Mouse (Mus musculus): Measurements from ENCODE around the gene 2310030G06Rik. TPM values are rescaled to one million over a fixed set of nuclear protein-coding genes. Genes with fewer than 3 reads are reported as not detected.
A peak's percentile ranks its signal among the peaks of the same experiment; 100 is the strongest.

2310030G06Rik gene
- polyA plus RNA-seq, 1 experiment, result 41.1 TPM

- WGBS, result 83% methylated on average over 3 of the region's 3 CpGs
- no peak overlapping the region for H3K4me3 ChIP-seq (ENCODE audit: insufficient read depth, low read depth, low read length)
- no peak for DNase-seq
- H3K27ac ChIP-seq (ENCODE audit: insufficient read depth, low read depth, low read length), result 0 out of 2 replicates have a peak overlapping the region, but pooled peaks have one; percentile 28
- TF ChIP-seq POLR2A (IDR thresholded peaks at IDR 0.05; ENCODE audit: low read depth, low read length) (no peak), CTCF (conservative IDR thresholded peaks at IDR 0.05; ENCODE audit: insufficient read depth, insufficient read length, low read depth, low read length) (no peak)
- H3K4me1 ChIP-seq (ENCODE audit: control insufficient read depth, insufficient read depth, low read length), result peaks cover 2% of the 10 kb centered on the region; the same call in 1 of the 2 replicates
- no peaks in the 10 kb centered on the region for H3K27me3 ChIP-seq (replicated peaks; ENCODE audit: control insufficient read depth, insufficient read depth, low read length)
- H3K36me3 ChIP-seq (ENCODE audit: control insufficient read depth, insufficient read depth, low read length), result no peaks in the 10 kb centered on the region; the same call in 1 of the 2 replicates
Observed at GRCm38 (mm10) chr9:50742261-50742660, 4.1 kb downstream of the 2310030G06Rik start.

- TF ChIP-seq POLR2A (IDR thresholded peaks at IDR 0.05; ENCODE audit: low read depth, low read length), result no peak
- no peak for TF ChIP-seq CTCF (conservative IDR thresholded peaks at IDR 0.05; ENCODE audit: insufficient read depth, insufficient read length, low read depth, low read length)
- peaks cover 2% of the 10 kb centered on the region; the same call in 1 of the 2 replicates for H3K4me1 ChIP-seq (ENCODE audit: control insufficient read depth, insufficient read depth, low read length)
- WGBS, result 85% methylated on average over 14 of the region's 14 CpGs
Observed at GRCm38 (mm10) chr9:50740867-50741784, 5.2 kb downstream of the 2310030G06Rik start.

GRCm38 (mm10) chr9:50738914-50739870 is 7.1 kb downstream of the 2310030G06Rik start, which contains the start of gene Dixdc1:
Dixdc1 (minus strand) TSS chr9:50739517.
- Histone ChIP-seq H3K36me3 (ENCODE audit: control insufficient read depth, insufficient read depth, low read length) (no peaks in the 10 kb centered on the region; the same call in 1 of the 2 replicates), H3K4me3 (ENCODE audit: insufficient read depth, low read depth, low read length) (peak within 1 kb of the TSS; percentile 11; the same call in 1 of the 2 replicates), H3K27ac (ENCODE audit: insufficient read depth, low read depth, low read length) (peak within 1 kb of the TSS; percentile 48), H3K4me1 (ENCODE audit: control insufficient read depth, insufficient read depth, low read length) (no peaks in the 10 kb centered on the region; the same call in 1 of the 2 replicates), H3K27me3 (replicated peaks; ENCODE audit: control insufficient read depth, insufficient read depth, low read length) (no peaks in the 10 kb centered on the region)
- TF ChIP-seq POLR2A (IDR thresholded peaks at IDR 0.05; ENCODE audit: low read depth, low read length), result no peak
- TF ChIP-seq CTCF (conservative IDR thresholded peaks at IDR 0.05; ENCODE audit: insufficient read depth, insufficient read length, low read depth, low read length), result no peak
- DNase-seq, result peak; percentile 97
- WGBS, result 10% methylated on average over 36 of the region's 36 CpGs

More at GRCm38 (mm10) chr9:50740867-50741784, 5.2 kb downstream of the 2310030G06Rik start:
- Histone ChIP-seq H3K4me3 (ENCODE audit: insufficient read depth, low read depth, low read length) (no peak overlapping the region), H3K27me3 (replicated peaks; ENCODE audit: control insufficient read depth, insufficient read depth, low read length) (no peaks in the 10 kb centered on the region), H3K27ac (ENCODE audit: insufficient read depth, low read depth, low read length) (no peak overlapping the region), H3K36me3 (ENCODE audit: control insufficient read depth, insufficient read depth, low read length) (no peaks in the 10 kb centered on the region; the same call in 1 of the 2 replicates)
- DNase-seq, result no peak

DNA sequence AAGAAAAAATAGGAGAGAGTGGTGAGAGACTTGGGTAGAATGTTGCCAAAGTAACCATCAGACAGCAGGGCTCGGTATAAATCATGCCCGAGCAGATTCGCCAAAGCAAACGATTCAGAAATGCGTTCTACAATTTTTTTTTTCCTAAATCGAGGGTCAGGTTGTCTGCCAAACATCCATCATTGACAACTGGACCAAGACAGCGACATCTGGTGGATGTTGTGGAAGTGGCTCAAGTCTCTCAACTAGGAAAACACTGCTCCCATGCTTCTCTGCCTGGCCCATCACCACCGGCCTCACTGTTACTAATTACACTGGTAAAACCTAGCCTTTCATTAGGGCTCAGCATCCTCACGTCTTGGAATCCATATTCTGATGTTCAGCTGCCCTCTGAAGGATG is 11.3 kb downstream of the 2310030G06Rik start:
- no peaks in the 10 kb centered on the region for H3K27me3 ChIP-seq (replicated peaks; ENCODE audit: control insufficient read depth, insufficient read depth, low read length)
- no peak overlapping the region for H3K4me3 ChIP-seq (ENCODE audit: insufficient read depth, low read depth, low read length)
- H3K27ac ChIP-seq (ENCODE audit: insufficient read depth, low read depth, low read length), result no peak overlapping the region
- H3K36me3 ChIP-seq (ENCODE audit: control insufficient read depth, insufficient read depth, low read length), result no peaks in the 10 kb centered on the region; the same call in 1 of the 2 replicates
- TF ChIP-seq CTCF (conservative IDR thresholded peaks at IDR 0.05; ENCODE audit: insufficient read depth, insufficient read length, low read depth, low read length) (peak; percentile 84), POLR2A (IDR thresholded peaks at IDR 0.05; ENCODE audit: low read depth, low read length) (no peak)
- WGBS, result 2% methylated on average over 9 of the region's 9 CpGs
- DNase-seq, result peak; percentile 72
- no peaks in the 10 kb centered on the region; the same call in 1 of the 2 replicates for H3K4me1 ChIP-seq (ENCODE audit: control insufficient read depth, insufficient read depth, low read length)

GRCm38 (mm10) chr9:50732560-50732959 is 13.8 kb downstream of the 2310030G06Rik start:
- peaks cover 4% of the 10 kb centered on the region; the same call in 1 of the 2 replicates for H3K4me1 ChIP-seq (ENCODE audit: control insufficient read depth, insufficient read depth, low read length)
- no peaks in the 10 kb centered on the region for H3K27me3 ChIP-seq (replicated peaks; ENCODE audit: control insufficient read depth, insufficient read depth, low read length)
- H3K36me3 ChIP-seq (ENCODE audit: control insufficient read depth, insufficient read depth, low read length), result no peaks in the 10 kb centered on the region
- no peak for TF ChIP-seq CTCF (conservative IDR thresholded peaks at IDR 0.05; ENCODE audit: insufficient read depth, insufficient read length, low read depth, low read length)
- no peak for TF ChIP-seq POLR2A (IDR thresholded peaks at IDR 0.05; ENCODE audit: low read depth, low read length)
- DNase-seq, result no peak
- H3K27ac ChIP-seq (ENCODE audit: insufficient read depth, low read depth, low read length), result no peak overlapping the region
- WGBS, result 63% methylated on average over 4 of the region's 4 CpGs
- H3K4me3 ChIP-seq (ENCODE audit: insufficient read depth, low read depth, low read length), result no peak overlapping the region

DNA sequence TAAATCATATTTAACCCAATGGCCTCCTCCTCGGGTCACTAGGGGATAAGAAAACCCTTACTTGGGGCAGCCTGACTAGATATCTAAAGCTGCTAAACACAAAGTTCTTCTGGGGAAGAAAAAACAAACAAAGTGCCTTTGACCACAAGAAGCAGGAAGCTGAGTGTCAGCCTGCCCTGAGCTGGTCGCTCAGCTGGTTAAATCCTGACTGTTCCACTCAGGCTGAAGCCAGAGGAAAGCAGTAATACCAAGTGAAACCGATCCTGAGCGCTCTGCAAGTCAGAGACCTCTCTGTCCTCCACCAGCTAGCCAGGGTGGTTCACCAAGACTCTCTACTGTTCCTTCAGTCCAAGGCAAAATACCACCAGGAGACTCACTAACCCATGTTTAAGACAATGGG is 16.7 kb downstream of the 2310030G06Rik start:
- H3K36me3 ChIP-seq (ENCODE audit: control insufficient read depth, insufficient read depth, low read length), result no peaks in the 10 kb centered on the region
- H3K4me1 ChIP-seq (ENCODE audit: control insufficient read depth, insufficient read depth, low read length), result peaks cover 4% of the 10 kb centered on the region; the same call in 1 of the 2 replicates
- 37% methylated on average over 4 of the region's 4 CpGs for WGBS
- peak overlapping the region; percentile 75 for H3K27ac ChIP-seq (ENCODE audit: insufficient read depth, low read depth, low read length)
- TF ChIP-seq POLR2A (IDR thresholded peaks at IDR 0.05; ENCODE audit: low read depth, low read length), result no peak
- TF ChIP-seq CTCF (conservative IDR thresholded peaks at IDR 0.05; ENCODE audit: insufficient read depth, insufficient read length, low read depth, low read length), result no peak
- H3K27me3 ChIP-seq (replicated peaks; ENCODE audit: control insufficient read depth, insufficient read depth, low read length), result no peaks in the 10 kb centered on the region
- no peak overlapping the region for H3K4me3 ChIP-seq (ENCODE audit: insufficient read depth, low read depth, low read length)
- peak; percentile 51 for DNase-seq
